Mouse (Mus musculus): ENCODE data around the gene Nfil3. TPM values are rescaled to one million over a fixed set of nuclear protein-coding genes. Genes with fewer than 3 reads are reported as not detected.

Gene Nfil3
- total and polyA plus RNA-seq, 3 experiments = 23.5 to 34.6 (median 30.0) TPM

GRCm38 (mm10) chr13:52985508-52986214 lies 4.8 kb upstream of the Nfil3 start:
- no peak overlapping the region for H3K9ac ChIP-seq (ENCODE audit: insufficient read depth, low read depth)
- DNase-seq (ENCODE audit: extremely low read depth) = no peak
- H3K4me3 ChIP-seq (replicated peaks in 1 of 3; ENCODE audit: low read depth in 2 of 3, low read length in 2 of 3, poor library complexity in 1 of 3) = no peak overlapping the region
- H3K36me3 ChIP-seq (replicated peaks in 1 of 2; ENCODE audit: control insufficient read depth in 1 of 2, insufficient read depth in 1 of 2, low read length in 1 of 2) = no peaks in the 10 kb centered on the region
- H3K79me2 ChIP-seq (replicated peaks; ENCODE audit: control insufficient read depth, extremely low read depth, insufficient read depth, poor library complexity, severe bottlenecking) = no peaks in the 10 kb centered on the region
- peak overlapping the region; percentile 47 for H3K4me2 ChIP-seq (ENCODE audit: insufficient read depth, low read depth, poor library complexity, severe bottlenecking)
- H3K4me1 ChIP-seq (ENCODE audit: control insufficient read depth in 1 of 2, insufficient read depth in 2 of 2) = peaks cover 0 to 7% of the 10 kb centered on the region in 2 experiments; a peak in 2 of 4 replicates
- H3K27ac ChIP-seq (ENCODE audit: insufficient read depth, low read depth) = no peak overlapping the region
- TF ChIP-seq POLR2A (IDR thresholded peaks at IDR 0.05; ENCODE audit: low read depth, low read length) = no peak
- TF ChIP-seq ETS1 (conservative IDR thresholded peaks at IDR 0.05; ENCODE audit: low read depth, low read length) = 0 out of 2 replicates have a peak, but pooled peaks have one; percentile 25
- TF ChIP-seq ELF1 (IDR thresholded peaks at IDR 0.05; ENCODE audit: low read depth, low read length) = 0 out of 2 replicates have a peak, but pooled peaks have one; percentile 8
- peak; percentile 44 for TF ChIP-seq EP300 (IDR thresholded peaks at IDR 0.05; ENCODE audit: low read length)
- peak; percentile 52; the same call in 1 of the 2 replicates for TF ChIP-seq MYC (IDR thresholded peaks at IDR 0.05; ENCODE audit: low read depth, low read length)
- no peak; the same call in none of the 2 replicates for TF ChIP-seq RAD21 (IDR thresholded peaks at IDR 0.05; ENCODE audit: low read depth, low read length)
- TF ChIP-seq HCFC1 (IDR thresholded peaks at IDR 0.05; ENCODE audit: low read depth, low read length) = no peak
- no peak for TF ChIP-seq ZMIZ1 (IDR thresholded peaks at IDR 0.05; ENCODE audit: low read depth, low read length)
- no peak for TF ChIP-seq TBP (conservative IDR thresholded peaks at IDR 0.05; ENCODE audit: low read depth, low read length)
- TF ChIP-seq MAFK (IDR thresholded peaks at IDR 0.05; ENCODE audit: insufficient replicate concordance, low read length) = no peak
- TF ChIP-seq USF2 (conservative IDR thresholded peaks at IDR 0.05; ENCODE audit: low read depth, low read length) = no peak
- TF ChIP-seq MAZ (IDR thresholded peaks at IDR 0.05; ENCODE audit: low read depth, low read length) = 0 out of 2 replicates have a peak, but pooled peaks have one; percentile 47
- TF ChIP-seq ZNF384 (IDR thresholded peaks at IDR 0.05; ENCODE audit: low read depth, low read length) = no peak
- no peak; the same call in 1 of the 2 replicates for TF ChIP-seq JUN (IDR thresholded peaks at IDR 0.05; ENCODE audit: insufficient read depth, low read depth, low read length)
- no peak for TF ChIP-seq POLR2AphosphoS2 (IDR thresholded peaks at IDR 0.05; ENCODE audit: low read depth, low read length)
- TF ChIP-seq NELFE (IDR thresholded peaks at IDR 0.05; ENCODE audit: low read depth, low read length) = no peak
- TF ChIP-seq ZC3H11A (IDR thresholded peaks at IDR 0.05; ENCODE audit: low read depth, low read length) = no peak
- TF ChIP-seq MXI1 (IDR thresholded peaks at IDR 0.05; ENCODE audit: low read depth, low read length) = peak; percentile 64; the same call in 1 of the 2 replicates
- peak; percentile 87 for TF ChIP-seq IRF4 (IDR thresholded peaks at IDR 0.05; ENCODE audit: low read depth, low read length)
- TF ChIP-seq CHD1 (IDR thresholded peaks at IDR 0.05; ENCODE audit: low read depth, low read length) = no peak
- no peak for TF ChIP-seq SIN3A (IDR thresholded peaks at IDR 0.05; ENCODE audit: low read length)
- peak; percentile 53 for TF ChIP-seq JUND (conservative IDR thresholded peaks at IDR 0.05; ENCODE audit: low read depth, low read length)
- TF ChIP-seq TCF12 (IDR thresholded peaks at IDR 0.05; ENCODE audit: low read depth, low read length) = no peak; the same call in 1 of the 2 replicates
- 0 out of 2 replicates have a peak, but pooled peaks have one; percentile 19 for TF ChIP-seq MEF2A (IDR thresholded peaks at IDR 0.05; ENCODE audit: borderline replicate concordance, low read depth, low read length)
- 0 out of 2 replicates have a peak, but pooled peaks have one; percentile 13 for TF ChIP-seq MAX (IDR thresholded peaks at IDR 0.05; ENCODE audit: low read length)
- no peak; the same call in 1 of the 2 replicates for TF ChIP-seq SMC3 (IDR thresholded peaks at IDR 0.05; ENCODE audit: low read depth, low read length)
- TF ChIP-seq UBTF (IDR thresholded peaks at IDR 0.05; ENCODE audit: low read depth, low read length) = no peak
- TF ChIP-seq ZKSCAN1 (IDR thresholded peaks at IDR 0.05; ENCODE audit: borderline replicate concordance, low read depth, low read length) = no peak
- TF ChIP-seq E2F4 (IDR thresholded peaks at IDR 0.05; ENCODE audit: insufficient replicate concordance, low read depth, low read length) = no peak
- no peak for TF ChIP-seq CTCF (conservative IDR thresholded peaks at IDR 0.05 in 1 of 2, IDR thresholded peaks at IDR 0.05 in 1 of 2; ENCODE audit: low read depth in 2 of 2, low read length in 2 of 2)
- no peak for TF ChIP-seq CHD2 (IDR thresholded peaks at IDR 0.05; ENCODE audit: low read length)
- no peak for TF ChIP-seq PAX5 (IDR thresholded peaks at IDR 0.05; ENCODE audit: low read length)
- no peak for TF ChIP-seq RCOR1 (conservative IDR thresholded peaks at IDR 0.05; ENCODE audit: low read depth, low read length)
- no peak for TF ChIP-seq NRF1 (IDR thresholded peaks at IDR 0.05; ENCODE audit: low read depth, low read length)
- no peak for TF ChIP-seq USF1 (IDR thresholded peaks at IDR 0.05; ENCODE audit: low read depth, low read length)
- no peak for TF ChIP-seq GABPA (IDR thresholded peaks at IDR 0.05; ENCODE audit: insufficient replicate concordance, low read depth, low read length)
- peak; percentile 48 for TF ChIP-seq BHLHE40 (IDR thresholded peaks at IDR 0.05; ENCODE audit: low read depth, low read length)
- TF ChIP-seq KAT2A (IDR thresholded peaks at IDR 0.05; ENCODE audit: insufficient replicate concordance, low read length) = no peak
- dilution Hi-C loops (cut with MboI; ENCODE audit: extremely low pct_ligation_motif_present, extremely low pct_unique_long_range_greater_than_20kb, low sequenced_read_pairs) = no loop called here
- in situ Hi-C loops (cut with MboI; ENCODE audit: low pct_ligation_motif_present, low pct_unique_long_range_greater_than_20kb, low sequenced_read_pairs) = loop anchor here (5.0 to 25.0 kb wide), 4 partner anchors 112 to 1148 kb away; partner anchors contain the start of gene Gadd45g
- peaks cover 2% of the 10 kb centered on the region for H3K27me3 ChIP-seq (replicated peaks)
- H3K9me3 ChIP-seq (replicated peaks; ENCODE audit: low read length) = no peaks in the 10 kb centered on the region
